24 mouse cellular contexts compared by ENCODE assay signal in the genomic region with DNA sequence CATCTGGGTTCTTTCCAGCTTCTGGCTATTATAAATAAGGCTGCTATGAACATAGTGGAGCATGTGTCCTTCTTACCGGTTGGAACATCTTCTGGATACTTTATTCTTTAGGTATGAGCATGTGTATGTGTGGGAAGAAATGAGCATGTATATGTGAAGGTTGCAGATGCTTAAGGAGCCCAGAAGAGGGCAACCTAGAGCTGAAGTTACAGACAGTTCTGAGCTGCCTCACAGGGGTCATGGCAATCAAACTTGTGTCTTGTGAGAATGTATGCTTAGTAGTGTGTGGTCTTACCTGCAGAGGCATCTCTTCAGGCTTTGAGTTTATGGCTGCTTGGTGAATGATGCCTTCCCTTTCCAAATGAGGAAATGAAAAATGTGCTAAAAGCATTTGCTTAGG.
DNase-seq lines count a peak whose midpoint lies in the region; ATAC-seq and TF ChIP-seq lines count a peak whose summit lies in the region.
"Had no signal": no experiment of that assay in that cellular context is flagged by ENCODE, and none has a peak within 500 bp of the region (broad histone marks: within the 10 kb centered on the region; RNA-seq: fewer than 3 reads in every experiment).

No protein-coding gene starts in this region.

- ATAC-seq in Patski: no peak
- ATAC-seq: forebrain, embryonic 15.5 days; hindbrain, embryonic 16.5 days; intestine, embryonic 15.5 days had no signal

- POLR2A ChIA-PET in Patski (lab: Charles Lee): no interaction called here

- peak; percentile 3 for DNase-seq in thymus, postnatal 14 days
- no peak for DNase-seq in thymus, postnatal 36 days
- DNase-seq in Patski (ENCODE audit: low read depth, low spot score): no peak
- DNase-seq in adrenal gland, adult 2 months: no peak
- DNase-seq in adrenal gland, adult 18-20 months (ENCODE audit: low spot score in 2 of 2): no peak
- no peak for DNase-seq in gastrocnemius, postnatal 36 days
- DNase-seq: adrenal gland, postnatal 25 days; cerebellum, adult 11-12 months; cerebellum, postnatal 10 days; heart, postnatal 14 days; kidney, adult 8-10 months; kidney, postnatal 4 days; midbrain, embryonic 14.5 days; thymus, adult 18-20 months; thymus, postnatal 4 days had no signal

- in situ Hi-C loops in Patski (cut with MboI; ENCODE audit: low pct_unique_long_range_greater_than_20kb): no loop called here

- TF ChIP-seq CTCF in E14TG2a.4 (conservative IDR thresholded peaks at IDR 0.05; ENCODE audit: low read length) (peak; percentile 43), Patski (IDR thresholded peaks at IDR 0.05) (peak; percentile 11)

- no peaks in the 10 kb centered on the region for H3K36me3 ChIP-seq in E14TG2a.4 (ENCODE audit: insufficient read depth, low read length)
- H3K36me3 ChIP-seq: embryonic facial prominence, embryonic 13.5 days; forebrain, embryonic 10.5 days; forebrain, embryonic 15.5 days; G1E; intestine, embryonic 15.5 days; limb, embryonic 13.5 days; neural tube, embryonic 15.5 days had no signal

- no peaks in the 10 kb centered on the region for H3K4me1 ChIP-seq in E14TG2a.4 (replicated peaks; ENCODE audit: low read depth, low read length)
- H3K4me1 ChIP-seq: embryonic facial prominence, embryonic 13.5 days; forebrain, embryonic 10.5 days; forebrain, embryonic 15.5 days; intestine, embryonic 15.5 days; limb, embryonic 13.5 days; neural tube, embryonic 15.5 days had no signal

- CTCF ChIA-PET in Patski (lab: Charles Lee): no interaction called here

- intact Hi-C loops in gastrocnemius, postnatal 36 days (cut with DNase I): no loop called here

- H3K27me3 ChIP-seq in E14TG2a.4 (ENCODE audit: insufficient read depth, low read length): no peaks in the 10 kb centered on the region
- H3K27me3 ChIP-seq in Patski: no peaks in the 10 kb centered on the region
- H3K27me3 ChIP-seq: embryonic facial prominence, embryonic 13.5 days; forebrain, embryonic 15.5 days; intestine, embryonic 15.5 days; limb, embryonic 13.5 days; neural tube, embryonic 15.5 days had no signal

- no peak overlapping the region for H3K4me3 ChIP-seq in E14TG2a.4 (replicated peaks; ENCODE audit: low read length)
- H3K4me3 ChIP-seq: embryonic facial prominence, embryonic 13.5 days; forebrain, embryonic 10.5 days; forebrain, embryonic 15.5 days; intestine, embryonic 15.5 days; limb, embryonic 13.5 days; neural tube, embryonic 15.5 days had no signal

- H3K9me3 ChIP-seq in E14TG2a.4 (ENCODE audit: low read length): no peaks in the 10 kb centered on the region
- H3K9me3 ChIP-seq: embryonic facial prominence, embryonic 13.5 days; forebrain, embryonic 10.5 days; forebrain, embryonic 15.5 days; G1E; intestine, embryonic 15.5 days; neural tube, embryonic 15.5 days had no signal
